Mouse (Mus musculus): Measurements from ENCODE around the gene Dtx4.

GRCm38 (mm10) chr19:12488205-12488966 is 12.9 kb downstream of the Dtx4 start:
- TF ChIP-seq CTCF (IDR thresholded peaks at IDR 0.05; ENCODE audit: low read depth, low read length), result peak; percentile 86
- TF ChIP-seq POLR2A (IDR thresholded peaks at IDR 0.05; ENCODE audit: insufficient read depth, low read length), result no peak
